Comparison of ENCODE assay signal across 9 mouse cellular contexts in genomic region chr9:116253546-116253945, GRCm38 (mm10).
A peak's percentile ranks its signal among the peaks of the same experiment; 100 is the strongest.
DNase-seq lines count a peak whose midpoint lies in the region; ATAC-seq lines count a peak whose summit lies in the region.
"Had no signal": no experiment of that assay in that cellular context is flagged by ENCODE, and none has a peak within 500 bp of the region (broad histone marks: within the 10 kb centered on the region; RNA-seq: fewer than 3 reads in every experiment).

No protein-coding gene starts in this region.

- H3K27ac ChIP-seq in heart, embryonic 12.5 days (ENCODE audit: poor library complexity, severe bottlenecking): no peak overlapping the region; the same call in 1 of the 2 replicates
- H3K27ac ChIP-seq in heart, embryonic 13.5 days (replicated peaks): 0 out of 2 replicates have a peak overlapping the region, but pooled peaks have one; percentile 17

- H3K36me3 ChIP-seq in heart, embryonic 12.5 days: no peaks in the 10 kb centered on the region
- H3K36me3 ChIP-seq in heart, embryonic 13.5 days: no peaks in the 10 kb centered on the region

- H3K4me1 ChIP-seq in heart, embryonic 12.5 days (replicated peaks): peaks cover 13% of the 10 kb centered on the region
- peaks cover 7% of the 10 kb centered on the region for H3K4me1 ChIP-seq in heart, embryonic 13.5 days

- H3K9me3 ChIP-seq in heart, embryonic 12.5 days (replicated peaks): peaks cover 4% of the 10 kb centered on the region; the same call in 1 of the 2 replicates
- peaks cover 6% of the 10 kb centered on the region; the same call in 1 of the 2 replicates for H3K9me3 ChIP-seq in heart, embryonic 13.5 days

- H3K4me3 ChIP-seq in heart, embryonic 12.5 days: no peak overlapping the region
- no peak overlapping the region for H3K4me3 ChIP-seq in heart, embryonic 13.5 days

- H3K9ac ChIP-seq in heart, embryonic 12.5 days: no peak overlapping the region; the same call in 1 of the 2 replicates
- H3K9ac ChIP-seq in heart, embryonic 13.5 days: no peak overlapping the region

- WGBS in heart, embryonic 12.5 days: 53% methylated on average over 15 of the region's 15 CpGs
- WGBS in heart, embryonic 13.5 days: 54% methylated on average over 15 of the region's 15 CpGs

- H3K4me2 ChIP-seq in heart, embryonic 12.5 days: no peak overlapping the region
- H3K4me2 ChIP-seq in heart, embryonic 13.5 days: no peak overlapping the region

- peak; percentile 95 for DNase-seq in heart, adult 11 months
- peak; percentile 46 for DNase-seq in T-cell, adult 2 months (ENCODE audit: low spot score)
- peak; percentile 39 for DNase-seq in kidney, postnatal 14 days
- no peak for DNase-seq in ovary, postnatal 14 days (ENCODE audit: low spot score)
- DNase-seq in urinary bladder, postnatal 10 days (ENCODE audit: low spot score): no peak
- DNase-seq in cerebellum, postnatal 10 days: no peak

- no peak for ATAC-seq in heart, embryonic 12.5 days (ENCODE audit: insufficient number of reproducible peaks, low FRiP score)
- no peak for ATAC-seq in heart, embryonic 13.5 days (ENCODE audit: extremely low read depth, insufficient number of reproducible peaks, low FRiP score, low TSS enrichment)

- no peaks in the 10 kb centered on the region for H3K27me3 ChIP-seq in heart, embryonic 12.5 days (replicated peaks)
- no peaks in the 10 kb centered on the region for H3K27me3 ChIP-seq in heart, embryonic 13.5 days (replicated peaks)
- H3K27me3 ChIP-seq: CH12.LX had no signal

Comparison
In these comparisons a context has a peak if more than half of its experiments do, and no peak if none do; other contexts are left out.
1. DNase-seq: peak in heart, adult 11 months (single experiment), T-cell, adult 2 months (single experiment) and kidney, postnatal 14 days (single experiment); none in ovary, postnatal 14 days (single experiment), urinary bladder, postnatal 10 days (single experiment) and cerebellum, postnatal 10 days (0 of 2).